Mouse (Mus musculus) heart, embryonic 11.5 days (tissue): ENCODE measurements at regions not wholly inside any gene's neighbourhood (a gene's known extent, or its start where the extent isn't known, plus 50 kb on each side); places are given as distances from the start of the nearest gene placed in this dataset.

Experiments
- ATAC-seq: fragments of 200-750 bp; cut with Nextera tagmentation; replicated peaks from 2 replicates; pipeline ENCODE4 v1.8.0; 2017; ENCODE audit warnings: moderate library complexity; ENCODE audit not compliant: insufficient number of reproducible peaks, low FRiP score, low TSS enrichment
- H3K27ac ChIP-seq: fragments of 300-500 bp; sonication (generic); 2 replicates; pipeline ENCODE4 v1.5.1; 2014; ENCODE audit warnings: mild to moderate bottlenecking, low read depth, low read length
- H3K27me3 ChIP-seq: fragments of 300-500 bp; sonication (generic); 2 replicates; pipeline ENCODE4 v1.6.1; 2014; ENCODE audit warnings: mild to moderate bottlenecking, low read length, mixed read lengths; ENCODE audit not compliant: control insufficient read depth, insufficient read depth
- H3K36me3 ChIP-seq: fragments of 300-500 bp; sonication (generic); 2 replicates; pipeline ENCODE4 v1.6.1; 2014; ENCODE audit warnings: mild to moderate bottlenecking, low read length, moderate library complexity, mixed read lengths; ENCODE audit not compliant: control insufficient read depth, insufficient read depth
- H3K4me1 ChIP-seq: fragments of 300-500 bp; sonication (generic); 2 replicates; pipeline ENCODE4 v1.6.1; 2014; ENCODE audit warnings: low read length; ENCODE audit not compliant: control insufficient read depth, insufficient read depth
- H3K4me2 ChIP-seq: fragments of 300-500 bp; sonication (generic); 2 replicates; pipeline ENCODE4 v1.6.1; 2014; ENCODE audit warnings: mild to moderate bottlenecking, moderate library complexity
- H3K4me3 ChIP-seq: fragments of 300-500 bp; sonication (generic); 2 replicates; pipeline ENCODE4 v1.5.1; 2014; ENCODE audit warnings: low read depth, low read length
- H3K9ac ChIP-seq: fragments of 300-500 bp; sonication (generic); 2 replicates; pipeline ENCODE4 v1.6.1; 2014; ENCODE audit warnings: mild to moderate bottlenecking, low read depth, low read length, moderate library complexity
- H3K9me3 ChIP-seq: fragments of 300-500 bp; sonication (generic); replicated peaks from 2 replicates; pipeline ENCODE4 v1.6.1; 2016; ENCODE audit warnings: low read length; ENCODE audit not compliant: control insufficient read depth
- WGBS: fragments of 180-500 bp; shearing (Covaris S2); extraction: QIAGEN DNeasy Blood & Tissue Kit; methylation state at CpG from one replicate; pipeline ENCODE4 v1.1.7; 2014; ENCODE audit not compliant: insufficient replicate concordance; 5-methylcytosine and 5-hydroxymethylcytosine counted together

GRCm38 (mm10) chr4:31679007-31679590 lies 284.8 kb upstream of the Map3k7 start:
- Histone ChIP-seq H3K4me1 (no peaks in the 10 kb centered on the region), H3K4me3 (no peak overlapping the region), H3K36me3 (no peaks in the 10 kb centered on the region), H3K4me2 (no peak overlapping the region), H3K27me3 (no peaks in the 10 kb centered on the region), H3K9me3 (no peaks in the 10 kb centered on the region), H3K27ac (no peak overlapping the region), H3K9ac (no peak overlapping the region)
- ATAC-seq = no peak
- 85% methylated on average over 13 of the region's 13 CpGs for WGBS

GRCm38 (mm10) chr4:31680958-31681357 lies 282.9 kb upstream of the Map3k7 start:
- 74% methylated on average over 2 of the region's 2 CpGs for WGBS
- no peaks in the 10 kb centered on the region for H3K27me3 ChIP-seq
- H3K27ac ChIP-seq = no peak overlapping the region
- no peak overlapping the region for H3K4me2 ChIP-seq
- no peak overlapping the region for H3K4me3 ChIP-seq
- H3K36me3 ChIP-seq = no peaks in the 10 kb centered on the region
- no peaks in the 10 kb centered on the region for H3K9me3 ChIP-seq
- ATAC-seq = no peak
- H3K9ac ChIP-seq = no peak overlapping the region
- no peaks in the 10 kb centered on the region for H3K4me1 ChIP-seq

DNA sequence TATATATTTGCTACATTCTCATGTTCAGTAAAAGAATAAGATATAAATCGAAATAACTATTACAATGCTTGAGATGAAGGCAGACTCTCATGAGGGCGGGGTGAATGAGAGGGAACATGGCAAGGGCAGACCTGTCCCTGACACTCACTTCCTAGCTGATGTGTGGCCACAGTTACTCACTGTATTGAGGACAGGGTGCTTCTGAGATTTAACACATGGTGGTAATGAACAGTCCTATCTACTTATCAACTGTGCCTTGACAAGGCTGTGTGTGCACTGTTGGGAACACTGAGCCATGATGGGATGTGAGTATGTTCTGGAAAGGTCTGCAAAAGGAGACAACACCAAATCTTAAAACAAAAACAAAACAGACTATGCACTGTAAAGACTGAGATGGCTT lies 274.8 kb upstream of the Map3k7 start:
- Histone ChIP-seq H3K4me3 (no peak overlapping the region), H3K4me1 (no peaks in the 10 kb centered on the region), H3K27me3 (no peaks in the 10 kb centered on the region), H3K9me3 (no peaks in the 10 kb centered on the region; the same call in 1 of the 2 replicates), H3K36me3 (no peaks in the 10 kb centered on the region), H3K4me2 (no peak overlapping the region), H3K27ac (no peak overlapping the region), H3K9ac (no peak overlapping the region)
- ATAC-seq = no peak
- WGBS = 75% methylated on average over 2 of the region's 2 CpGs

DNA sequence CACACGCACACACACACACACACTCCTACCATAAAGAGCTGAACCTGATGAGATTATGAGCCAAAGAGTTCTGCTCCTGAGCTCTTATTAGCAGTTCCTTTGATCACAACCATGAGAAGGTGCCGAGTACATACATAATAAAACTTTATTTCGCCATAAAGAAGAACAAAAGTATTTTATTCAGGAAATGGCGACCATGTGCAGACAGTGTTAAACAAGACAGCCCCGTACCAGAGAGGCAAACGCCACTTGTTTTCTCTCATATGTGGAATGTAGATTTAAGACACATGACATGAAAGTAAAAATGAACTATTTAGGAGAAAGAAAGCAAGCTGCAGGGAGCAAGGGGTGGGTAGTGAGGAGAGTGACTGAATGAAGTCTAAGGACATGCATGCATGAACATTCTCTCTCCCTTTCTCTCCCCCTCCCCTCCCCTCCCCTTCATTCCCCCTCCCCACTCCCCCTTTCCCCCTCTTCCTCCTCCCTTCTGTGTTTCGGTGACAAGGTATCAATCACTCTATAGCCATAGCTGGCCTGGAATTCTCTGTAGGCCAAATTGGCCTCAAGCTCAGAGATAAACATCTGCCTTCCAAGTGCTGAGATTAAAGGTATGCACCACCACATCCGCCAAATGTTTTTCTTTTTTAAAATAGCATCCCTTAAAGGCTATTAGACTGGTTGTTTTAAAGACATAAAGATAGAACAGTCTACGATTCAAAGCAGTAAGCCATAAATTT lies 266.0 kb upstream of the Map3k7 start:
- ATAC-seq = no peak

DNA sequence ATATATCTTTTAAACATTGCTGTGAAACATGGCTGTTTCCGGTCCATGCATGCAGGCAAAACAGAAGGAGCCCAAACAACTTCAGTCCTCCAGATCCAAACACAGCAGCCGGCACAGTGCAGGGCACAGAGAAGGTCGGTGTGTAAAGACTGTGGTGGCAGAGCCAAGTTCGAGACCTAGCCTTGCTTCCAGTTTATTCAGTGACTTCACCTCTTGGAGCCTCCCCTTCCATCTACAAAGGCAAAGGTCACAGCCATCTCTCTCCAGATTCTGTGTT lies 265.5 kb upstream of the Map3k7 start:
- Histone ChIP-seq H3K27ac (no peak overlapping the region), H3K4me2 (no peak overlapping the region), H3K27me3 (no peaks in the 10 kb centered on the region), H3K36me3 (no peaks in the 10 kb centered on the region), H3K4me3 (no peak overlapping the region), H3K9me3 (no peaks in the 10 kb centered on the region), H3K9ac (no peak overlapping the region), H3K4me1 (no peaks in the 10 kb centered on the region)
- ATAC-seq = no peak
- WGBS = 57% methylated on average over 4 of the region's 4 CpGs

More for the DNA sequence above, 266.0 kb upstream of the Map3k7 start:
- H3K4me3 ChIP-seq = no peak overlapping the region
- no peak overlapping the region for H3K4me2 ChIP-seq
- no peaks in the 10 kb centered on the region for H3K9me3 ChIP-seq
- H3K36me3 ChIP-seq = no peaks in the 10 kb centered on the region
- H3K9ac ChIP-seq = no peak overlapping the region
- H3K27ac ChIP-seq = no peak overlapping the region
- WGBS = 67% methylated on average over 9 of the region's 9 CpGs
- no peaks in the 10 kb centered on the region for H3K27me3 ChIP-seq
- no peaks in the 10 kb centered on the region for H3K4me1 ChIP-seq

DNA sequence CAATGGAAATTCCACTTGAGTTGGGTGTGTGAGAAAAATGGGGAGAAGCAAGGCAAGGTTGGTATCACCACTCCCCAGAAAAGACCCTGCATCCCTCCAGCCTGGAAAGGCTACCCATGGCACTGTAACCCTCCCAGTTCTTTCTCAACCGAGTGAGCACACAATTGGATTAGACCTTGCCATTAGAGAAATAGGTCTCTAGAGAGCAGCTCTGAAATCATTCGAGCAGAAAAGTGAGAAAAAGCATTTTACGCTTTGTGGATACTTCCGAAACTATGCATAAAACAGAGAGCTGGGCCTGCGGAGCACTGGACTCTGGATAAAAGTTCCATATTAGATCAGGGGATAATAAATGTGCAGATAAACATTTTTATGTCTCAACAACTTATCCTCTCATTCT lies 264.6 kb upstream of the Map3k7 start:
- H3K36me3 ChIP-seq = no peaks in the 10 kb centered on the region
- 84% methylated on average over 5 of the region's 5 CpGs for WGBS
- H3K27ac ChIP-seq = no peak overlapping the region
- no peak overlapping the region for H3K9ac ChIP-seq
- no peaks in the 10 kb centered on the region for H3K9me3 ChIP-seq
- no peaks in the 10 kb centered on the region for H3K4me1 ChIP-seq
- ATAC-seq = no peak
- no peak overlapping the region for H3K4me2 ChIP-seq
- no peaks in the 10 kb centered on the region for H3K27me3 ChIP-seq
- no peak overlapping the region for H3K4me3 ChIP-seq

- Histone ChIP-seq H3K4me1 (no peaks in the 10 kb centered on the region), H3K36me3 (no peaks in the 10 kb centered on the region), H3K27ac (no peak overlapping the region), H3K4me3 (no peak overlapping the region), H3K27me3 (no peaks in the 10 kb centered on the region), H3K4me2 (no peak overlapping the region), H3K9me3 (no peaks in the 10 kb centered on the region), H3K9ac (no peak overlapping the region)
- 71% methylated on average over 2 of the region's 2 CpGs for WGBS
- no peak for ATAC-seq
Observed at GRCm38 (mm10) chr4:31714054-31714651, 249.7 kb upstream of the Map3k7 start.

DNA sequence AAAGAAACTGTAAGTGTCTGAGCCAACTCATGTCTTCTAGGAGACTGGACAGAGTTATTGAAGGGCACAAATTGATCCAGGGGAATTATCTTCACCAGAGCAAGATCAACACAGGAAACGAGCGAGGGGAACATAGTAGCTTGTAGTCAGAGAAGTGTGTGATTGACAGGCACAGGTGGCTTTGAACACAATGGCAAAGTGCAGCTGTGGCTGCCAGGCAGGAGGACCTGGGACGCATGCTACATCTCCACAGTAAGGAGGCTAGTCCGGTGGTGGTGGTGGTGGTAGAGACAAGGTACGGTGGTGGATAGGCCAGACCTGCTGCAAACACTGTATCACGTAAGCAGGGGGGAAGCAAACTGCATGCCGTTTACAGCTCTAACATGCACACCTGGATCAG lies 240.4 kb upstream of the Map3k7 start:
- 65% methylated on average over 7 of the region's 7 CpGs for WGBS

GRCm38 (mm10) chr4:31724400-31724799 lies 239.5 kb upstream of the Map3k7 start:
- H3K9me3 ChIP-seq = no peaks in the 10 kb centered on the region
- H3K27me3 ChIP-seq = no peaks in the 10 kb centered on the region
- no peaks in the 10 kb centered on the region for H3K4me1 ChIP-seq
- no peak for ATAC-seq
- no peak overlapping the region for H3K9ac ChIP-seq
- WGBS = 60% methylated on average over 2 of the region's 2 CpGs
- no peaks in the 10 kb centered on the region for H3K36me3 ChIP-seq
- no peak overlapping the region for H3K27ac ChIP-seq
- no peak overlapping the region for H3K4me3 ChIP-seq
- no peak overlapping the region for H3K4me2 ChIP-seq

More for the DNA sequence above, 240.4 kb upstream of the Map3k7 start:
- Histone ChIP-seq H3K4me2 (no peak overlapping the region), H3K4me1 (no peaks in the 10 kb centered on the region), H3K4me3 (no peak overlapping the region), H3K9ac (no peak overlapping the region), H3K27me3 (no peaks in the 10 kb centered on the region), H3K27ac (no peak overlapping the region), H3K9me3 (no peaks in the 10 kb centered on the region), H3K36me3 (no peaks in the 10 kb centered on the region)
- ATAC-seq = no peak
